Mouse (Mus musculus): ENCODE data around the gene Robo4. TPM values are rescaled to one million over a fixed set of nuclear protein-coding genes. Genes with fewer than 3 reads are reported as not detected.

The Robo4 gene
- total RNA-seq, 2 experiments from 2014 or later = 4.9 to 5.8 TPM

- Histone ChIP-seq H3K27ac (peak overlapping the region; percentile 2; the same call in 1 of the 2 replicates), H3K4me3 (no peak overlapping the region; the same call in 1 of the 2 replicates)
- TF ChIP-seq CTCF (conservative IDR thresholded peaks at IDR 0.05) = no peak
- no peak for DNase-seq (ENCODE audit: low spot score in 2 of 2)
Measured at GRCm38 (mm10) chr9:37371232-37371801, 30.4 kb upstream of the Robo4 start.

DNA sequence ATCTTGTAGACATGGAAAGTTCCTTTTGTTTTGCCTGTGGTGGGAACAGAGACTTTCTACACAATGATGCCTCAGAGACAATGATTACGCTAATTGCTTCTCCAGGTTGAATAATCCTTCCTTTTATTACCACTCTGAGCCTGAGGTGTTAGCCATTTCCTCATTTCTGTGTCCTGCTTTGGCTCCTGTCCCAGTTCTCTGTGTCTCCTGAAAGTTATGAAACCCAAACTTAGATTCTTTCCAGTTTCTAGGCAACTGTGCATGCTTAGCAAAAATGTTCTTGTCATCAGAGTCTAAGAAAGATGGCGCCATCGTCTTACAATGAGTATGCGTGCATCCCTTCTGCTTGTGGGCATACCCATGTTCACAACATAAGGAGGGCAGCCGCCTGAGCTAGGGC is 26.0 kb upstream of the Robo4 start:
- no peak for TF ChIP-seq CTCF (conservative IDR thresholded peaks at IDR 0.05)
- Histone ChIP-seq H3K27ac (no peak overlapping the region; the same call in 1 of the 2 replicates), H3K4me3 (no peak overlapping the region)
- DNase-seq (ENCODE audit: low spot score in 2 of 2) = no peak

GRCm38 (mm10) chr9:37383161-37383560 is 18.5 kb upstream of the Robo4 start:
- DNase-seq (ENCODE audit: low spot score in 2 of 2) = no peak
- no peak for TF ChIP-seq CTCF (conservative IDR thresholded peaks at IDR 0.05)
- Histone ChIP-seq H3K27ac (no peak overlapping the region), H3K4me3 (no peak overlapping the region)

GRCm38 (mm10) chr9:37384284-37385182 is 17.2 kb upstream of the Robo4 start:
- Histone ChIP-seq H3K27ac (peak overlapping the region; percentile 82), H3K4me3 (peak overlapping the region; percentile 56)
- peak; percentile 61 for TF ChIP-seq CTCF (conservative IDR thresholded peaks at IDR 0.05)
- no peak for DNase-seq (ENCODE audit: low spot score in 2 of 2)

GRCm38 (mm10) chr9:37390891-37391290 is 10.8 kb upstream of the Robo4 start:
- Histone ChIP-seq H3K27ac (no peak overlapping the region), H3K4me3 (no peak overlapping the region)
- no peak for DNase-seq (ENCODE audit: low spot score in 2 of 2)
- TF ChIP-seq CTCF (conservative IDR thresholded peaks at IDR 0.05) = no peak

- DNase-seq (ENCODE audit: low spot score in 2 of 2) = no peak
- Histone ChIP-seq H3K4me3 (no peak overlapping the region), H3K27ac (no peak overlapping the region)
- no peak for TF ChIP-seq CTCF (conservative IDR thresholded peaks at IDR 0.05)
Measured at GRCm38 (mm10) chr9:37392071-37392470, 9.6 kb upstream of the Robo4 start.

DNA sequence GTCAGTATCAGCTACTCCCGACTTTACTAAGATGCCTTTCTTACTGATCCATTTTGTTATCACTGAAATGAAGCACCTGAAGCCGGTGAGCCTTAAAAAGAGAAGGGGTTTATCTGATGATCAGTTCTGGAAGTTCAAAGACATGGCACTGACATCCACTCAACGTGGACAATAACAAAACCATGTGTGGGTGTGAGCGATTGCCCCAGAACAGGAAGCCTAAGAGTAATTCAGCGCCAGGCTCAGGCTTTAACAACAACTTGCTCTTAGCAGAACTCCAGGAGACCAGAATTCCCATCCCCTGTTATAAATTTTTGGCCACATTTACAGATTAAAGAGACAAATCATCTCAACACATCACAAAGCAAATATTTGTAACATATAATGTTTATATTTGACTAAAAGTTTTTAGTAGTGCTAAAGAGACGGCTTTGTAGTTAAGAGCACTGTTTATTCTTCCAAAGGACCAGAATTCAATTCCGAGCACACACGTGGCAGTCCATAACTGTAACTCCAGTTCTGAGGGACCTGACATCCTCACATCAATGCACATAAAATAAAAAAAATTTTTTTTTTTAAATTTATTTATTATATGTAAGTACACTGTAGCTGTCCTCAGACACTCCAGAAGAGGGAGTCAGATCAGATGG is 8.1 kb upstream of the Robo4 start:
- no peak for DNase-seq (ENCODE audit: low spot score in 2 of 2)
- Histone ChIP-seq H3K4me3 (no peak overlapping the region), H3K27ac (no peak overlapping the region)
- TF ChIP-seq CTCF (conservative IDR thresholded peaks at IDR 0.05) = peak; percentile 21; the same call in 1 of the 2 replicates

DNA sequence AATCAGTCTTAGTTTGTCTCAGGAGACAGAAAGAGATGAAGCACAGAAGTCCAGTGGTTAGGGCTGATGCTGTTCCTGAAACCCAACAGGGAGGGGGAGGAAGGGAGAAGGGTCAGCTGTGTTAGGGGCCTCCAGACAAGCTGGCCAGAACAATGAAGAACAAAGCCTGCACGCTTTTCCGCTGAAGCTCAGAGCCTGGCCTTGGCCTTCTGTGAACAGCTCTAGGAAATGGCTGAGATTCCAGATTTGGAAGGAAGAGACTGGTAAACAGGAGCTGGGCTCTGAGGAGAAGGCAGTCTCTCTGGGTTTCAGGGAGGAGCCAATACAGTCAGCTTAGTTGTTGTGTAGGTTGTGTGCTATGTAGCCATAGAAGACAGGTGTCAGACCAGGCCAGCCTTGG is 1.1 kb upstream of the Robo4 start:
- DNase-seq (ENCODE audit: low spot score in 2 of 2) = no peak
- no peak for TF ChIP-seq CTCF (conservative IDR thresholded peaks at IDR 0.05)
- Histone ChIP-seq H3K27ac (no peak overlapping the region; the same call in 1 of the 2 replicates), H3K4me3 (no peak overlapping the region)

- Histone ChIP-seq H3K4me3 (peak overlapping the region; percentile 35), H3K27ac (peak overlapping the region; percentile 57; the same call in 1 of the 2 replicates)
- TF ChIP-seq CTCF (conservative IDR thresholded peaks at IDR 0.05) = no peak
- DNase-seq (ENCODE audit: low spot score in 2 of 2) = no peak
Measured at GRCm38 (mm10) chr9:37402501-37402900, 804 bp downstream of the Robo4 start.

DNA sequence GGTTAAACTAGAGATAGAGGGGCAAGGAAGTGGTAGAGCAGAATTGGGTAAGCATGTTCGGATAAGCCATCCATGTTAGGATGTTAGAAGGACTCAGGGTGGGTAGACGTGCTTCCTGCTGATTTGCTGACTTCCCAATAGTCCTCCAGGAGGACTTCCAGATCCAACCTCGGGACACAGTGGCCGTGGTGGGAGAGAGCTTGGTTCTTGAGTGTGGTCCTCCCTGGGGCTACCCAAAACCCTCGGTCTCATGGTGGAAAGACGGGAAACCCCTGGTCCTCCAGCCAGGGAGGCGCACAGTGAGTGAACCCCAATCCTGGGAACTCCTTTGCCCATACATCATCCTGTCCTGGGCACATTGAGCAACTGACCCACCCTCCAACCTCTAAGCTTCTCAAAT is 1.3 kb downstream of the Robo4 start:
- H3K27ac ChIP-seq = peak overlapping the region; percentile 57; the same call in 1 of the 2 replicates
- peak overlapping the region; percentile 35 for H3K4me3 ChIP-seq
- no peak for TF ChIP-seq CTCF (conservative IDR thresholded peaks at IDR 0.05)
- DNase-seq (ENCODE audit: low spot score in 2 of 2) = no peak

DNA sequence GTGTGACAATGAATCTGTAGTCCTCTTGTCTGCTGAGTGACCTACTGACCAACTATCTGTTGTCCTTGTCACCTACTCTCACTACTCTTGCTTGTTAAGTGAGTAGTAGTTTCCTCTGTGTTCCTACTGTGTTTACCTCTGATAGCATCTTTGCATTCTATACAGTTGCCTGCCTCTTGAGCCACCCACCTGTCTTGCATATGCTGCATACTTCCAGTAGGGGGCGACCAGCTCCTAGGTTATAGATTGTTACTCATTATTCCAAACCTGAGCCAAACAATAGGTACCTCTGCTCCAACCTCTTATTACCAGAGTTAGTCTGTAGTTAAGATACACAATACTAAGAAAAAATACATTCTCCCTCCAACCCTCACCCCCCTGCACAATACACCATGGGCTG is 4.7 kb downstream of the Robo4 start:
- peak; percentile 88 for TF ChIP-seq CTCF (conservative IDR thresholded peaks at IDR 0.05)

GRCm38 (mm10) chr9:37407850-37408502 is 6.3 kb downstream of the Robo4 start:
- no peak for DNase-seq (ENCODE audit: low spot score in 2 of 2)
- Histone ChIP-seq H3K4me3 (peak overlapping the region; percentile 1; the same call in 1 of the 2 replicates), H3K27ac (no peak overlapping the region)
- peak; percentile 67 for TF ChIP-seq CTCF (conservative IDR thresholded peaks at IDR 0.05)

More for the DNA sequence above, 4.7 kb downstream of the Robo4 start:
- Histone ChIP-seq H3K27ac (no peak overlapping the region), H3K4me3 (no peak overlapping the region)
- DNase-seq (ENCODE audit: low spot score in 2 of 2) = no peak

Measured in layer of hippocampus, adult 2 months (tissue).